Mouse (Mus musculus) adrenal gland, adult 2 months (tissue): ENCODE measurements around the gene Ewsr1. TPM values are rescaled to one million over a fixed set of nuclear protein-coding genes. Genes with fewer than 3 reads are reported as not detected.

Experiments used
- DNase-seq: peaks from one replicate; pipeline ENCODE4 v3.0.0; 2021
- long read RNA-seq: library from polyadenylated mRNA; stranded (forward); transcript quantifications from one replicate; pipeline ENCODE4 v2.0.0, GENCODE M21; 2021
- polyA plus RNA-seq: library from polyadenylated mRNA; depleted of rRNA; stranded (reverse); fragments of >200 nt; gene quantifications from 2 replicates; pipeline ENCODE4 v1.2.3, GENCODE M21; 2012; rRNA removed
- total RNA-seq, 2 experiments: library from RNA; stranded (reverse); gene quantifications; 2 replicates each; pipeline ENCODE4 v1.2.3; 2021

The Ewsr1 gene
- total RNA-seq (100 to 1,000 TPM; 193 to 525 TPM), polyA plus RNA-seq (395 and 441 TPM in 2 replicates)
- long read RNA-seq, transcript Ewsr1-203 (17 exons, 2,588 nt) = major isoform, 133 of 218 reads
- long read RNA-seq, partial matches to known transcripts = 19 of 218 reads
- long read RNA-seq, other reads (novel, unspliced or antisense) = 64 of 218 reads

GRCm38 (mm10) chr11:5098736-5099542, at the start of gene Ewsr1, which contains the start of gene Rhbdd3:
Gene Ewsr1, minus strand, starts transcription at chr11:5099266.
Gene Rhbdd3, plus strand, starts transcription at chr11:5098926.
- DNase-seq = peak; percentile 98

- no peak for DNase-seq
These were observed 46.5 kb upstream of the Ewsr1 start for GRCm38 (mm10) chr11:5145600-5145999.

GRCm38 (mm10) chr11:5141965-5142364, 42.9 kb upstream of the Ewsr1 start:
- no peak for DNase-seq

- no peak for DNase-seq
These were observed 42.2 kb upstream of the Ewsr1 start for GRCm38 (mm10) chr11:5141252-5141651.

GRCm38 (mm10) chr11:5140619-5141018, 41.6 kb upstream of the Ewsr1 start:
- peak; percentile 85 for DNase-seq

- DNase-seq = no peak
These were observed 40.3 kb upstream of the Ewsr1 start for GRCm38 (mm10) chr11:5139372-5139771.

- DNase-seq = no peak
These were observed 39.6 kb upstream of the Ewsr1 start for GRCm38 (mm10) chr11:5138642-5139041.

GRCm38 (mm10) chr11:5135914-5136313, 36.8 kb upstream of the Ewsr1 start:
- no peak for DNase-seq

- no peak for DNase-seq
These were observed 33.7 kb upstream of the Ewsr1 start for GRCm38 (mm10) chr11:5132751-5133150.

GRCm38 (mm10) chr11:5130111-5130665, 31.1 kb upstream of the Ewsr1 start:
- peak; percentile 60 for DNase-seq

- peak; percentile 44 for DNase-seq
These were observed 30.0 kb upstream of the Ewsr1 start for GRCm38 (mm10) chr11:5129035-5129480.

- no peak for DNase-seq
These were observed 26.6 kb upstream of the Ewsr1 start for GRCm38 (mm10) chr11:5125713-5126112.

GRCm38 (mm10) chr11:5114931-5115581, 16.0 kb upstream of the Ewsr1 start:
- DNase-seq = peak; percentile 84

GRCm38 (mm10) chr11:5113645-5114044, 14.6 kb upstream of the Ewsr1 start:
- DNase-seq = no peak

- DNase-seq = no peak
These were observed 10.4 kb upstream of the Ewsr1 start for GRCm38 (mm10) chr11:5109441-5109840.

- DNase-seq = no peak
These were observed 5.0 kb upstream of the Ewsr1 start for GRCm38 (mm10) chr11:5103986-5104509.

- no peak for DNase-seq
These were observed 3.3 kb upstream of the Ewsr1 start for GRCm38 (mm10) chr11:5102384-5102783.

- DNase-seq = no peak
These were observed 2.6 kb upstream of the Ewsr1 start for GRCm38 (mm10) chr11:5101641-5102040.

GRCm38 (mm10) chr11:5100801-5101200, 1.7 kb upstream of the Ewsr1 start:
- no peak for DNase-seq

- no peak for DNase-seq
These were observed 1.2 kb upstream of the Ewsr1 start for GRCm38 (mm10) chr11:5100283-5100682.

- peak; percentile 90 for DNase-seq
These were observed 614 bp upstream of the Ewsr1 start for GRCm38 (mm10) chr11:5099576-5100183.
